Mouse (Mus musculus): ENCODE measurements around the gene Dlx4. TPM values are rescaled to one million over a fixed set of nuclear protein-coding genes. Genes with fewer than 3 reads are reported as not detected.

The Dlx4 gene
- polyA plus RNA-seq (2014; fragmentation: Nextera tagmentation; extraction: Ambion mirVana), result not detected in 2 replicates

DNA sequence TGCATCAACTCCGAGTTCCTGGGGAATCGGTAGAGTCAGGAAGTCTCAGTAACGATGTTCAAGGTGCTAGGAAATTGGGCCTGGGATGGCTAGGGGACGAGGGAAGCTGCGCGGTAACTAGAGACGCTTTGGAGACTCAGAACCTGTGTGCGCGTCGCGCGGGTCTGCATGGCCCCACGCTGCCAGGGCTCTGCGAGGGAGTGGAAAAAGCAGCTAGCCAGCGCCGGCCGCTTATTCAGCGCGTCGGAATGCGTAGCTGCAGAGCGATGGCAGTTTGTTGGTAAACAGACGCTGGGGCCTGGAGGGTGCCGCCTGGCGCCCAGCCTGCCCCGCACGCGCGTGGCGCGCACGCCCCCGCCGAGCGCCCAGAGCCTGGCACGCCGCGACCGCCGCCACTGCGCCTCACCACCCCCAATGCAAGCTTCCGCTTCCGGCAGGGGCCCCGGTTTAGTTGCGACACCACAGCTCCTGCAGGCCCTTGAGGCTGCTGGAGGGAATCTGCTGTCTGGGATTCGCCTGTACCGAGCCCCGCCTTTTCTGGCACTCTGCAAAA is at the start of gene Dlx4:
Gene Dlx4, minus strand, starts transcription at position 413 of the 553 bp plus-strand sequence.
- WGBS, result under 1% methylated on average over 48 of the region's 48 CpGs
- DNase-seq (ENCODE audit: low spot score, missing footprints), result peak; percentile 94
- H3K36me3 ChIP-seq (ENCODE audit: control insufficient read depth, insufficient read depth, low read length), result no peaks in the 10 kb centered on the region
- no peak within 1 kb of the TSS for H3K27ac ChIP-seq (ENCODE audit: low read depth, low read length)
- no peak for ATAC-seq (ENCODE audit: low FRiP score)
- H3K4me2 ChIP-seq, result peak within 1 kb of the TSS; percentile 43
- H3K9me3 ChIP-seq (ENCODE audit: control insufficient read depth, low read length), result no peaks in the 10 kb centered on the region
- peaks cover 13% of the 10 kb centered on the region for H3K4me1 ChIP-seq (ENCODE audit: control insufficient read depth, insufficient read depth, low read length)
- H3K4me3 ChIP-seq (ENCODE audit: low read depth, low read length), result peak within 1 kb of the TSS; percentile 28
- peaks cover 98% of the 10 kb centered on the region for H3K27me3 ChIP-seq (ENCODE audit: control insufficient read depth, insufficient read depth, low read length)
- peak within 1 kb of the TSS; percentile 28; the same call in 1 of the 2 replicates for H3K9ac ChIP-seq (ENCODE audit: low read length)

DNA sequence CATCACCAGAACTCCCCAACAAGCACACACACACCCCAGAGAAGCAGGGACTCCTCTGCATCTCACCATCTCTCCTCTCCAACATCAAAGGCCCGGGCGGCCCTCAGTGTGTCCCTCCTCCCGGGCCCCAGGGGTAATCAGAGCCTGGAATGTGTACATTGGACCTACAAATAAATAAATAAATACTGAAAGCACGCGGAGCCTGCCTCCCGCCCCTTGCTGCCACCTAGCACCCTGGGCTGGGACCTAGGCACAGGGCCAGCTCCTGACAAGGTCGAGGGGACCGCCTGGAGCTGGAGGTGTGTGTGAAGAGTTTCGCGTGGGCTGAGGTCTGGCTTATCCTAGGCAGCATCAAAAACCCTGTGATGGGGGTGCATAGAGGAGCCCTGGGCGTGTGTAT is 43.8 kb upstream of the Dlx4 start:
- H3K27ac ChIP-seq (ENCODE audit: low read depth, low read length), result no peak overlapping the region
- WGBS, result 65% methylated on average over 11 of the region's 11 CpGs
- no peak overlapping the region for H3K4me2 ChIP-seq
- no peak overlapping the region for H3K9ac ChIP-seq (ENCODE audit: low read length)
- no peaks in the 10 kb centered on the region for H3K36me3 ChIP-seq (ENCODE audit: control insufficient read depth, insufficient read depth, low read length)
- no peaks in the 10 kb centered on the region for H3K27me3 ChIP-seq (ENCODE audit: control insufficient read depth, insufficient read depth, low read length)
- no peaks in the 10 kb centered on the region for H3K9me3 ChIP-seq (ENCODE audit: control insufficient read depth, low read length)
- DNase-seq (ENCODE audit: low spot score, missing footprints) (peak; percentile 62), ATAC-seq (ENCODE audit: low FRiP score) (no peak)
- no peak overlapping the region for H3K4me3 ChIP-seq (ENCODE audit: low read depth, low read length)
- peaks cover 5% of the 10 kb centered on the region for H3K4me1 ChIP-seq (ENCODE audit: control insufficient read depth, insufficient read depth, low read length)

DNA sequence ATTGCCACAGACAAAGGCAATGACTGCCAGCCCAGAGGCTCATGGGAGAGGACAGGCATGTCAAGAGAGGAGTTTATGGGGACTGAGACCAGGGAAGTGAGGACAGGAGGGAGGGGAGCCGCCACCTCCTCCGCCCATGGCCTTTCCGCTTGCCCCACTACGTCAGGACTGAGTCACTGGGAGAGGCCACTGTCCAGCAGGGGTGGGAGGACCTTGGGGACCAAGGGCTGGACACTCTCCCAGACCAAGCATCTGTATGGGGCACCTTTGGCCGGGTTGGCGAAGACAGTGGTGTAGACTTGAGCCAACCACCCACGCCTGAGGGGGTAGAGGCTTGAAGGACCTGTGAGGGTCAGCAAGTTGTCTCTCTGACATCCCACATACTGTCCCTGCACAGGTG is 40.8 kb upstream of the Dlx4 start:
- H3K9ac ChIP-seq (ENCODE audit: low read length), result no peak overlapping the region
- no peaks in the 10 kb centered on the region for H3K9me3 ChIP-seq (ENCODE audit: control insufficient read depth, low read length)
- H3K4me1 ChIP-seq (ENCODE audit: control insufficient read depth, insufficient read depth, low read length), result peaks cover 11% of the 10 kb centered on the region
- H3K36me3 ChIP-seq (ENCODE audit: control insufficient read depth, insufficient read depth, low read length), result no peaks in the 10 kb centered on the region
- no peak overlapping the region for H3K4me3 ChIP-seq (ENCODE audit: low read depth, low read length)
- ATAC-seq (ENCODE audit: low FRiP score), result no peak
- H3K27ac ChIP-seq (ENCODE audit: low read depth, low read length), result no peak overlapping the region
- H3K4me2 ChIP-seq, result no peak overlapping the region
- DNase-seq (ENCODE audit: low spot score, missing footprints), result no peak
- no peaks in the 10 kb centered on the region for H3K27me3 ChIP-seq (ENCODE audit: control insufficient read depth, insufficient read depth, low read length)
- 84% methylated on average over 7 of the region's 7 CpGs for WGBS

GRCm38 (mm10) chr11:95185700-95186099 is 39.6 kb upstream of the Dlx4 start:
- no peak overlapping the region; the same call in 1 of the 2 replicates for H3K9ac ChIP-seq (ENCODE audit: low read length)
- no peaks in the 10 kb centered on the region for H3K36me3 ChIP-seq (ENCODE audit: control insufficient read depth, insufficient read depth, low read length)
- peaks cover 11% of the 10 kb centered on the region for H3K4me1 ChIP-seq (ENCODE audit: control insufficient read depth, insufficient read depth, low read length)
- H3K27me3 ChIP-seq (ENCODE audit: control insufficient read depth, insufficient read depth, low read length), result no peaks in the 10 kb centered on the region
- peak; percentile 87 for DNase-seq (ENCODE audit: low spot score, missing footprints)
- no peaks in the 10 kb centered on the region for H3K9me3 ChIP-seq (ENCODE audit: control insufficient read depth, low read length)
- no peak overlapping the region for H3K27ac ChIP-seq (ENCODE audit: low read depth, low read length)
- no peak overlapping the region for H3K4me2 ChIP-seq
- ATAC-seq (ENCODE audit: low FRiP score), result peak; percentile 66
- 34% methylated on average over 11 of the region's 11 CpGs for WGBS
- no peak overlapping the region for H3K4me3 ChIP-seq (ENCODE audit: low read depth, low read length)

DNA sequence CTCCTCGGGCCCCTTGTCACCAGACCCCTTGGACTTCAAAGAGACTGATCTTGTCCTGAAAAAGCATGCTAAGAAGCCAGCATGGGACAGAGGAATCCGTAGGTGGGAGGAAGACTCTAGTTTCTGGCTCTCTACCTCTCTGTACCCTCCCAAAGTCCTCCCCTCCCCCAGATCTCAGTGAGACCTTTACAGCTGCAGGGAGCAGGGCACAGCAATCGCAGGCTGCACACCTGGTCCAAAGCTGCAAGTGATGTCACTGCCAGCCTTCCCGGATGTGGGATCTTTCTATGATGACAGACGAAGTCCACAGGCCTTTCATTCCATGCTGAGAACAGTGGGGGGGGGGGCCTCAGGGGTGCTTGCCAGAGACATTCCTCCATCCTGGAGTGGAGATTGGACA is 38.5 kb upstream of the Dlx4 start:
- no peak overlapping the region for H3K9ac ChIP-seq (ENCODE audit: low read length)
- H3K27ac ChIP-seq (ENCODE audit: low read depth, low read length), result no peak overlapping the region
- H3K4me3 ChIP-seq (ENCODE audit: low read depth, low read length), result no peak overlapping the region
- no peaks in the 10 kb centered on the region for H3K9me3 ChIP-seq (ENCODE audit: control insufficient read depth, low read length)
- no peaks in the 10 kb centered on the region for H3K36me3 ChIP-seq (ENCODE audit: control insufficient read depth, insufficient read depth, low read length)
- peaks cover 11% of the 10 kb centered on the region for H3K4me1 ChIP-seq (ENCODE audit: control insufficient read depth, insufficient read depth, low read length)
- ATAC-seq (ENCODE audit: low FRiP score), result no peak
- H3K27me3 ChIP-seq (ENCODE audit: control insufficient read depth, insufficient read depth, low read length), result no peaks in the 10 kb centered on the region
- peak; percentile 73 for DNase-seq (ENCODE audit: low spot score, missing footprints)
- 36% methylated on average over 5 of the region's 5 CpGs for WGBS
- H3K4me2 ChIP-seq, result no peak overlapping the region

DNA sequence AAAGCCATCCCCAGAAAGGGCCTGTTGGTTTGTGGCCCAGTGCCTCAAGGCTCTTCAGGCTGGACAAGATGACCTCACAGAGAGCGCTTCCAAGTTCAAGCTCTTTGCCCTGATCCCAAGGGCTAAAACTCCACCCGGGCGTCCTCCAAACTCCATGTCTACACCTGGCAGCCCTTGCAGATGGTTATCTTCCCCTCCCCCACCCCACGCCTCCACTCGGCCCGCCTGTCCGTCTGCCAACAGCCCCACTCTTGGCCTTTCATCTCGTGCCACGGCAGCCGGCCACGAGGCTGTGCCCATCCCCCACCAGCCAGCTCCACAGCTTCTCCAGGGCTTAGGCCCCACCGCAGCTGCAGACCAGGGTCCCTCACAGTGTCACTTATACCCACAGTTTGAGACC is 33.2 kb upstream of the Dlx4 start:
- no peak for DNase-seq (ENCODE audit: low spot score, missing footprints)
- Histone ChIP-seq H3K27ac (ENCODE audit: low read depth, low read length) (no peak overlapping the region), H3K9me3 (ENCODE audit: control insufficient read depth, low read length) (no peaks in the 10 kb centered on the region), H3K4me2 (no peak overlapping the region), H3K27me3 (ENCODE audit: control insufficient read depth, insufficient read depth, low read length) (no peaks in the 10 kb centered on the region), H3K4me3 (ENCODE audit: low read depth, low read length) (no peak overlapping the region), H3K4me1 (ENCODE audit: control insufficient read depth, insufficient read depth, low read length) (0 out of 2 replicates have a peak, but pooled peaks cover 1% of the 10 kb centered on the region), H3K9ac (ENCODE audit: low read length) (no peak overlapping the region), H3K36me3 (ENCODE audit: control insufficient read depth, insufficient read depth, low read length) (no peaks in the 10 kb centered on the region)
- no peak for ATAC-seq (ENCODE audit: low FRiP score)
- 71% methylated on average over 12 of the region's 12 CpGs for WGBS

GRCm38 (mm10) chr11:95165857-95166256 is 19.8 kb upstream of the Dlx4 start:
- no peak overlapping the region for H3K4me2 ChIP-seq
- H3K27ac ChIP-seq (ENCODE audit: low read depth, low read length), result no peak overlapping the region
- no peak overlapping the region for H3K4me3 ChIP-seq (ENCODE audit: low read depth, low read length)
- no peak overlapping the region for H3K9ac ChIP-seq (ENCODE audit: low read length)
- ATAC-seq (ENCODE audit: low FRiP score) (no peak), DNase-seq (ENCODE audit: low spot score, missing footprints) (no peak)
- 74% methylated on average over 5 of the region's 5 CpGs for WGBS
- H3K27me3 ChIP-seq (ENCODE audit: control insufficient read depth, insufficient read depth, low read length), result no peaks in the 10 kb centered on the region
- H3K4me1 ChIP-seq (ENCODE audit: control insufficient read depth, insufficient read depth, low read length), result no peaks in the 10 kb centered on the region
- no peaks in the 10 kb centered on the region for H3K36me3 ChIP-seq (ENCODE audit: control insufficient read depth, insufficient read depth, low read length)
- H3K9me3 ChIP-seq (ENCODE audit: control insufficient read depth, low read length), result no peaks in the 10 kb centered on the region

DNA sequence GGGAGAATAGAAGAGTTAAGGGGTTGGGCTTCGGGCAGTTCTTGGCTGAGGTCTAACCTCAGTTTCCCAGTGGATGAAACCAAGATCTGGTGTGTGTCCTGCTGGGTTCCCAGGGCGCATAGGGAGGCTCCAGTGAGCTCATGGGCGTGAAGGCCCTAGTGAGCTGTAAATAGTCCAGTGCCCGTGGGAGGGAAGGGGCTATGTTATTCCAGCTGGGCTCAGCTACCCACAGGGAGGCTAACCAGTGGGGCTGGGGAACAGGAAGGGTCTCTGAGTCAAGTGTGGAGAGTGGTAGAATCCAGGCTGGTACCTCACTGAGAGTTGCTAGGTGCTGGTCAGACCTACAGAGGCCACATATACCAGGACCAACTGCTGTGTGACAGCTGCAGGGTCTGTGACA is 15.6 kb upstream of the Dlx4 start:
- Histone ChIP-seq H3K4me2 (no peak overlapping the region), H3K4me1 (ENCODE audit: control insufficient read depth, insufficient read depth, low read length) (no peaks in the 10 kb centered on the region), H3K4me3 (ENCODE audit: low read depth, low read length) (no peak overlapping the region), H3K27me3 (ENCODE audit: control insufficient read depth, insufficient read depth, low read length) (no peaks in the 10 kb centered on the region), H3K27ac (ENCODE audit: low read depth, low read length) (no peak overlapping the region), H3K9ac (ENCODE audit: low read length) (no peak overlapping the region), H3K9me3 (ENCODE audit: control insufficient read depth, low read length) (no peaks in the 10 kb centered on the region), H3K36me3 (ENCODE audit: control insufficient read depth, insufficient read depth, low read length) (no peaks in the 10 kb centered on the region)
- ATAC-seq (ENCODE audit: low FRiP score), result no peak
- DNase-seq (ENCODE audit: low spot score, missing footprints), result no peak
- WGBS, result 69% methylated on average over 4 of the region's 4 CpGs

GRCm38 (mm10) chr11:95160693-95161092 is 14.6 kb upstream of the Dlx4 start:
- Histone ChIP-seq H3K4me3 (ENCODE audit: low read depth, low read length) (no peak overlapping the region), H3K9me3 (ENCODE audit: control insufficient read depth, low read length) (no peaks in the 10 kb centered on the region), H3K4me2 (no peak overlapping the region), H3K27me3 (ENCODE audit: control insufficient read depth, insufficient read depth, low read length) (no peaks in the 10 kb centered on the region), H3K4me1 (ENCODE audit: control insufficient read depth, insufficient read depth, low read length) (no peaks in the 10 kb centered on the region), H3K36me3 (ENCODE audit: control insufficient read depth, insufficient read depth, low read length) (no peaks in the 10 kb centered on the region), H3K9ac (ENCODE audit: low read length) (no peak overlapping the region), H3K27ac (ENCODE audit: low read depth, low read length) (no peak overlapping the region)
- DNase-seq (ENCODE audit: low spot score, missing footprints) (peak; percentile 83), ATAC-seq (ENCODE audit: low FRiP score) (no peak)
- 40% methylated on average over 7 of the region's 7 CpGs for WGBS
